Mouse (Mus musculus) forebrain, postnatal 0 days (tissue): ENCODE measurements around the gene Gm20807. TPM values are rescaled to one million over a fixed set of nuclear protein-coding genes. Genes with fewer than 3 reads are reported as not detected.
"Not testable (repeated sequence)": the region's sequence is repeated elsewhere in the genome, so short reads cannot be mapped to it uniquely, and the experiment has no call there.

Experiments used
- ATAC-seq: fragments of 200-750 bp; cut with Nextera tagmentation; 2 replicates; pipeline ENCODE4 v1.8.0; 2017; ENCODE audit warnings: mild to moderate bottlenecking, moderate library complexity
- DNase-seq: peaks from one replicate; pipeline ENCODE4 v3.0.0-alpha.2; 2015
- H3K27ac ChIP-seq: fragments of 300-500 bp; sonication (generic); 2 replicates; pipeline ENCODE4 v1.5.1; 2014; ENCODE audit warnings: low read depth, mild to moderate bottlenecking, antibody characterized with exemption, low read length, moderate library complexity, mixed read lengths
- H3K27me3 ChIP-seq: fragments of 300-500 bp; sonication (generic); 2 replicates; pipeline ENCODE4 v1.6.1; 2014; ENCODE audit warnings: mild to moderate bottlenecking, low read length, mixed read lengths; ENCODE audit not compliant: insufficient read depth
- H3K36me3 ChIP-seq: fragments of 300-500 bp; sonication (generic); 2 replicates; pipeline ENCODE4 v1.6.1; 2014; ENCODE audit warnings: mild to moderate bottlenecking, moderate library complexity; ENCODE audit not compliant: insufficient read depth
- H3K4me1 ChIP-seq: fragments of 300-500 bp; sonication (generic); 2 replicates; pipeline ENCODE4 v1.6.1; 2014; ENCODE audit warnings: antibody characterized with exemption; ENCODE audit not compliant: insufficient read depth
- H3K4me2 ChIP-seq: fragments of 300-500 bp; sonication (generic); 2 replicates; pipeline ENCODE4 v1.6.1; 2014; ENCODE audit warnings: low read depth, mild to moderate bottlenecking, moderate library complexity
- H3K4me3 ChIP-seq: fragments of 300-500 bp; sonication (generic); 2 replicates; pipeline ENCODE4 v1.5.1; 2014; ENCODE audit warnings: low read depth, low read length, mixed read lengths
- H3K9ac ChIP-seq: fragments of 300-500 bp; sonication (generic); 2 replicates; pipeline ENCODE4 v1.6.1; 2014; ENCODE audit warnings: mild to moderate bottlenecking
- H3K9me3 ChIP-seq: fragments of 300-500 bp; sonication (generic); 2 replicates; pipeline ENCODE4 v1.6.1; 2016; ENCODE audit warnings: low read length
- polyA plus RNA-seq: library from polyadenylated mRNA; unstranded; fragments of >200 nt; fragmentation: Nextera tagmentation; extraction: Ambion mirVana; gene quantifications from 2 replicates; pipeline ENCODE4 v1.2.1, GENCODE M21; 2015
- total RNA-seq: library from RNA; depleted of rRNA; stranded (reverse); fragments of >200 nt; gene quantifications from 2 replicates; pipeline ENCODE4 v1.2.3, GENCODE M21; 2014; rRNA removed

Gene Gm20807
- total RNA-seq (not detected in 2 replicates), polyA plus RNA-seq (not detected in 2 replicates)

DNA sequence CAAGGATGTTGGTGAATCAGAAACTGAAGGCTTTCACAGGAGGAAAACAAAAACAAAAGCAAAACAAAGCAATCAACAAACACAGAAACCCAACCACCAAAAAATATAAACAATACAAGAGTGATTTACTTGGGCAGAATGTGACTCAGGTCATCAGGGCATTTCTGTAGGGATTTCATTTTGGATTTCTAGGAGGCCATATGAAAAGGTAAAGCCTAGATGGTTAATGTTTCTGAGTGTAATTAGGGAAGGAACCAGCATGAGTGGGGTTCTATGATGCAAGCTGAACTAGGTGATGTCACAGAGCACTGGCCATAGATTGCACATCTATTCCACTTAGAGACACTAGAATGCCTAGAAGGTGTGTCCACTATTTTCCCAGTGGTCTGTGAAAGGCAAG lies at the start of gene Gm20807:
TSS of gene Gm20807 (plus strand) at position 301 of the 400 bp plus-strand sequence.
- not testable (repeated sequence) for H3K4me3 ChIP-seq, H3K27ac ChIP-seq, DNase-seq, H3K4me1 ChIP-seq, H3K9me3 ChIP-seq, H3K9ac ChIP-seq, H3K4me2 ChIP-seq, H3K27me3 ChIP-seq, ATAC-seq, H3K36me3 ChIP-seq

Other genes starting within 250 kb of the Gm20807 start
- gene Gm21891, start 90.6 kb downstream of the Gm20807 start, total RNA-seq = not detected in 2 replicates
- not detected in 2 replicates for gene Gm21891, start 90.6 kb downstream of the Gm20807 start, polyA plus RNA-seq
- gene Gm21425, start 119.1 kb downstream of the Gm20807 start, total RNA-seq = not detected in 2 replicates
- not detected in 2 replicates for gene Gm21425, start 119.1 kb downstream of the Gm20807 start, polyA plus RNA-seq
- gene Gm21828, start 181.0 kb downstream of the Gm20807 start, total RNA-seq = not detected in 2 replicates
- gene Gm21828, start 181.0 kb downstream of the Gm20807 start, polyA plus RNA-seq = not detected in 2 replicates
- gene Gm21440, start 209.5 kb downstream of the Gm20807 start, total RNA-seq = not detected in 2 replicates
- gene Gm21440, start 209.5 kb downstream of the Gm20807 start, polyA plus RNA-seq = not detected in 2 replicates
- not detected in 2 replicates for gene Gm21454, start 209.6 kb downstream of the Gm20807 start, total RNA-seq
- gene Gm21454, start 209.6 kb downstream of the Gm20807 start, polyA plus RNA-seq = not detected in 2 replicates